Mouse (Mus musculus): ENCODE results near the gene Trem3.

DNA sequence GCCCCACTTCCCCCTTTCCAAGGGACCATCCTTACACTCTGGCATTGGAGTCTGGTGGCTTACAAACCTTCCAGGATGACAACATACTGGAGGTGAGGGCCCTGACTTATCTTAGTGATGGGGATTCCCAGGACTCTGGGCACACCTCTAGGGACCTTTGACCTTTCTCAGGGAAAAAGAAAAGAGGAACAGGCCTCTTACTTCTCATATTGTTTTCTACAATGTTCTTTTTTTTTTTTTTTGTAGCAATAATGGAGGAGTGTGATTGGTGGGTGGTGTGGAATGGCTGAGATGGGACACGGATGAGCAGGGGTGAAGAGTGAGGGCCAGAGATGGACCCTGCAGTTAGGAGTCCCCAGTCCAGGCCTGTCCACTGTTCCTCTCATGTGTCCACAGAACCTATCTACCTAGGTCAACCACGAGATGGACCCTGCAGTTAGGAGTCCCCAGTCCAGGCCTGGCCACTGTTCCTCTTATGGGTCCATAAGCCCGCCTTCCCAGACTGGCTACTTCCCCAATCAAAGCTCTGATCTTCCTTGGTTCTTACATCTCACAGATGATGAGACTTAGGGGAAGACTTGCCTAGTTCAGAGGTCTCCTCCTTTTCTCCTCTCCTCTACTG, 16.3 kb downstream of the Trem3 start, which contains the start of gene Treml4:
- no peak for TF ChIP-seq POLR2A (IDR thresholded peaks at IDR 0.05; ENCODE audit: low read depth, low read length)
- no peak for TF ChIP-seq CTCF (IDR thresholded peaks at IDR 0.05; ENCODE audit: extremely low read depth, insufficient read depth, insufficient read length, insufficient replicate concordance)
